Mouse (Mus musculus) hindbrain, embryonic 11.5 days (tissue): ENCODE measurements around the gene Tex33. TPM values are rescaled to one million over a fixed set of nuclear protein-coding genes. Genes with fewer than 3 reads are reported as not detected.

Source experiments
- ATAC-seq: fragments of 200-750 bp; cut with Nextera tagmentation; 2 replicates; pipeline ENCODE4 v1.8.0; 2017; ENCODE audit warnings: mild to moderate bottlenecking, moderate TSS enrichment, moderate library complexity; ENCODE audit not compliant: low FRiP score
- DNase-seq: peaks from one replicate; pipeline ENCODE4 v3.0.0-alpha.2; 2015; ENCODE audit warnings: low spot score
- H3K27ac ChIP-seq: fragments of 300-500 bp; sonication (generic); 2 replicates; pipeline ENCODE4 v1.5.1; 2014; ENCODE audit warnings: mild to moderate bottlenecking, low read depth, low read length
- H3K27me3 ChIP-seq: fragments of 300-500 bp; sonication (generic); 2 replicates; pipeline ENCODE4 v1.6.1; 2014; ENCODE audit warnings: mild to moderate bottlenecking, low read length, moderate library complexity, mixed read lengths; ENCODE audit not compliant: control insufficient read depth, insufficient read depth
- H3K36me3 ChIP-seq: fragments of 300-500 bp; sonication (generic); 2 replicates; pipeline ENCODE4 v1.6.1; 2014; ENCODE audit warnings: mild to moderate bottlenecking, low read length, moderate library complexity, mixed read lengths; ENCODE audit not compliant: control insufficient read depth, insufficient read depth
- H3K4me1 ChIP-seq: fragments of 300-500 bp; sonication (generic); replicated peaks from 2 replicates; pipeline ENCODE4 v1.6.1; 2014; ENCODE audit warnings: low read length, mixed read lengths; ENCODE audit not compliant: control insufficient read depth, insufficient read depth
- H3K4me2 ChIP-seq: fragments of 300-500 bp; sonication (generic); replicated peaks from 2 replicates; pipeline ENCODE4 v1.6.1; 2014; ENCODE audit warnings: mild to moderate bottlenecking, low read depth, low read length
- H3K4me3 ChIP-seq: fragments of 300-500 bp; sonication (generic); 2 replicates; pipeline ENCODE4 v1.5.1; 2014; ENCODE audit warnings: low read depth, low read length
- H3K9ac ChIP-seq: fragments of 300-500 bp; sonication (generic); 2 replicates; pipeline ENCODE4 v1.6.1; 2014; ENCODE audit warnings: low read depth, low read length
- H3K9me3 ChIP-seq: fragments of 300-500 bp; sonication (generic); 2 replicates; pipeline ENCODE4 v1.6.1; 2016; ENCODE audit warnings: low read length; ENCODE audit not compliant: control insufficient read depth
- WGBS: fragments of 180-500 bp; shearing (Covaris S2); extraction: QIAGEN DNeasy Blood & Tissue Kit; methylation state at CpG from one replicate; pipeline ENCODE4 v1.1.7; 2014; 5-methylcytosine and 5-hydroxymethylcytosine counted together
- polyA plus RNA-seq: library from polyadenylated mRNA; unstranded; fragments of >200 nt; fragmentation: Nextera tagmentation; extraction: Ambion mirVana; gene quantifications from 2 replicates; pipeline ENCODE4 v1.2.1, GENCODE M21; 2014

Tex33 gene
- polyA plus RNA-seq, 1 experiment from 2014 or later: not detected

DNA sequence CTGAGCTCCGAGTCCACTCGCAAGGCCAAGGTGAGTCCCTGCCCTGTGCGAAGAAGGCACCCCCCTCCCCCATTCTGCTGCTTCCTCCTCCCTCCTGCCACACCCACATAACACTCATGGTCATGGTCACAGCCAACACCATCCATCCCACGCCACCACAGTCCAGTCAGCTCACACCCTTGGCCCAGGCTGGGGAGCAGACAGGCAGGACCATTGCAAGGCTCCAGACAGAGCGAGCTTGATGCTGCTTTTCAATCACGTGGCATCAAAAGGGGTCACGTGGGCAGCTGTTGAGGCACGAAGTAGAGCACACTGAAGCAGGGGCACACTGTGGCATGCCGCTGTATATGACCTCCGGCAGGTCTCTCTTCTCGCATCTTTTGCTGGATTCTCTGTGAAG, 40.0 kb upstream of the Tex33 start:
- WGBS: 68% methylated on average over 11 of the region's 11 CpGs
- DNase-seq (no peak), ATAC-seq (0 out of 2 replicates have a peak, but pooled peaks have one; percentile 5)
- Histone ChIP-seq H3K27me3 (no peaks in the 10 kb centered on the region), H3K36me3 (0 out of 2 replicates have a peak, but pooled peaks cover 3% of the 10 kb centered on the region), H3K27ac (no peak overlapping the region), H3K9me3 (no peaks in the 10 kb centered on the region), H3K4me1 (peaks cover 16% of the 10 kb centered on the region), H3K9ac (no peak overlapping the region), H3K4me3 (no peak overlapping the region), H3K4me2 (no peak overlapping the region)

DNA sequence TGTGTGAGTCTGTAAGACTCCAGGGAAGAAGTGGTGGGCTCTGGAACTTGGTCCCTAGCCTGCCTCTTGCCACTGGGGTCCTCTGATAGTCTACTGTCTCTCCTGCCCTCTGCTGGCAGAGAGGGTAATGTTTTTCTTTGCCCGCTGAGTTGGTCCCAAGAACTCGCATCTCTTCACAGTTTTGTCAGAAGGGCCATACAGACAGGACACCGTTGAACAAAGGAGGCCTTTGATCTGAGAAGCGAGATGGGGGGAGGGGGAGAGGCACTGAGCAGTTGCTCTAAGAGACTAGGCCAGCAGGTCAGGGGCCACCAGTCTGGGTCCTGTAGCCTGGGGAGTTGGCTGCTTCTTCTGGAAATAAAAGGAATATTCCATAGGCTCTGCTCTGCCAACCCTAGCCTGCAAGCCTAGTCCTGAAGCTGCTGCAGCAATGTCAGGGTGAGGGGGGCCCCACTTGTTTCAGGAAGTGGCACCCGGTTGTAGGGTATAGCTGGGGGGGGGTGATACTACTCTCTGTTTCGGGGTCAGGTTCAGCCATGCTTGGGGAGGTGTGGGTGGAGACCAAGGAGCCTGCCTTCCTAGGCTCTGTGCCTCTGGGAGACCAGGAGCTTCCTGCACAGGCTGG, 39.3 kb upstream of the Tex33 start:
- no peak overlapping the region for H3K4me3 ChIP-seq
- DNase-seq (peak; percentile 78), ATAC-seq (peak; percentile 18; the same call in 1 of the 2 replicates)
- H3K4me2 ChIP-seq: no peak overlapping the region
- no peaks in the 10 kb centered on the region for H3K27me3 ChIP-seq
- no peaks in the 10 kb centered on the region for H3K9me3 ChIP-seq
- no peak overlapping the region for H3K9ac ChIP-seq
- no peak overlapping the region for H3K27ac ChIP-seq
- 0 out of 2 replicates have a peak, but pooled peaks cover 3% of the 10 kb centered on the region for H3K36me3 ChIP-seq
- 17% methylated on average over 6 of the region's 6 CpGs for WGBS
- peaks cover 16% of the 10 kb centered on the region for H3K4me1 ChIP-seq

DNA sequence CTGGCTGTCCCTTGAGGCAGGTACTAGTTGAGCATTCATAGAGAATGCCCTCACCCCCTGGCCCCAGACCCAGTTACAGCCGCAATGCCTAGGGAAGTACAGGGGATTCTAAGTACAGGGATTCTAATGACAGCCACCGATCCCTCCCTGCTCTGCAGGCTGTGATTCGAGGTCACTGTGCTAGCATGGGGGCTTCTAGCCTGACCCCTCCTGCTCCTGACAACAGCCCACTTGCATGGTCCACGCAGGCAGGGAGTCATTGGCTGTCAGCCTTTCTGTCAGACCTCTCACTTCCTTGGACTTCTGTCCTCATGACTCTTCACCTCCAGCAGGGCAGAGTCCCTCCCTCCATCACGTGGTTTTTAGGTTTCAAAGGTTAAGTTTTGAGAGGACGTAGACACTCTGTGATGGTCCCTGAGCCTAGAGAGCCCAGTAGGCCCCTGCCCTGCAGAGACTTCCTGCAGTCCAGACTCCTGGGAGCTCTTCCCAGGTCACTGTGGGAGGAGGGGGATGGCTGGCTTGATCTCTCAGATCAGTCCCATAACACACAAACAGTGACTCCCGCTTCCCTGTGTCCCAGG, 35.9 kb upstream of the Tex33 start:
- ATAC-seq: no peak
- no peak overlapping the region for H3K27ac ChIP-seq
- H3K4me1 ChIP-seq: peaks cover 12% of the 10 kb centered on the region

DNA sequence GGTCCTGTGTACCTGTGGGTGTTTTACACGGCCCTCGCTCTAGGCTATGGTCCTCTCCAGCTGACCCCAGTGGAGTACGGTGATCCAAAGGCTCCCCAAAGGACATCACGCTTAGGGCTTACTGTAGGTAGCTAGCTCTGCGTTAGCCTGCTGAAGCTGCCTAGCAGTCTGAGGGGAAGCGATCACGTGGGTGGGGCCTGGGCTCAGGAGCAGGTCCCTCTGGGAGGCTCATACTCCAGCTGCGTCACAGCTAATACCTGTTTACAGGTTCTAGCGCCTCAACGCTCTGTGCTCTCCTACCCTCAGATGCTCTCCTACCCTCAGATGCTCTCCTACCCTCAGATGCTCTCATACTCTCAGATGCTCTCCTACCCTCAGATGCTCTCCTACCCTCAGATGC, 35.2 kb upstream of the Tex33 start:
- WGBS: 85% methylated on average over 10 of the region's 10 CpGs
- DNase-seq (no peak), ATAC-seq (no peak)
- 0 out of 2 replicates have a peak, but pooled peaks cover 3% of the 10 kb centered on the region for H3K36me3 ChIP-seq
- H3K4me1 ChIP-seq: peaks cover 9% of the 10 kb centered on the region
- no peaks in the 10 kb centered on the region for H3K9me3 ChIP-seq
- H3K27ac ChIP-seq: no peak overlapping the region
- no peak overlapping the region for H3K4me2 ChIP-seq
- no peak overlapping the region for H3K4me3 ChIP-seq
- H3K27me3 ChIP-seq: no peaks in the 10 kb centered on the region
- H3K9ac ChIP-seq: no peak overlapping the region

More for the DNA sequence above, 35.9 kb upstream of the Tex33 start:
- Histone ChIP-seq H3K4me3 (no peak overlapping the region), H3K36me3 (0 out of 2 replicates have a peak, but pooled peaks cover 3% of the 10 kb centered on the region), H3K27me3 (no peaks in the 10 kb centered on the region), H3K4me2 (no peak overlapping the region), H3K9me3 (no peaks in the 10 kb centered on the region), H3K9ac (no peak overlapping the region)
- no peak for DNase-seq
- WGBS: 80% methylated on average over 7 of the region's 7 CpGs

DNA sequence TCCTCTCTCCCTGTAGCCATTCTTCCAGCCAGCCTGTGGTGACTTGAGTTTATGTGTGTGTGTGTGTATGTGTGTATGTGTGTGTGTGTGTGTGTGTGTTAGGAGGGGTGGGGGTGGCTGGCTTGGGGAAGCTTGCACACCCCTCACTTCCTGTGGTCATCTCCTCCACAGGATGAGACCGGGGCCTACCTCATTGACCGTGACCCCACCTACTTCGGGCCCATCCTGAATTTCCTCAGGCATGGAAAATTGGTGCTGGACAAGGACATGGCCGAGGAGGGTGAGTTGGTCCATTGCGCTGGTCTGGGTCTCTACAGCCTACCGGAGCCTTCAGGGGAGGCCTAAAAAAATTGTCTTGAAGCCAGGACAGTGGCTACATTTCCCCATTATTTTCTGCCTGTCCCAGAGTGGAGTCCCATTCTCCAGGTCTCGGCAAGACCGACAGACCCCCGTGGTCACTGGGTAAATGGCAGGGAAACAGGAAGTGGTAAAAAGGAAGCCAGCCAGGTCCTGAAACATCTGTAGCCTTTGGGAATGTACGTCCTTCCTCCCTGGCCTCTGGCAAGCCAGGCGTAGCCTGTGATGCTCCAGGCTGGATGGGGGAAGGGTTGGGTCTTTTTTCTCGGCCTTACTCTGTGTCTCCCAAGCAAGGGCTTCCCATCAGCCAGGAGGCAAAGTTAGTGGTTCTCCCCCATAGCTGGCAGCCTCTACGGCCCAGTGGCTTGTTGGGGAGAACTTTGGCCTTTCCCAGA, 34.3 kb upstream of the Tex33 start:
- 75% methylated on average over 13 of the region's 13 CpGs for WGBS
- ATAC-seq: no peak
- Histone ChIP-seq H3K4me2 (peak overlapping the region; percentile 77; the same call in 1 of the 2 replicates), H3K9me3 (no peaks in the 10 kb centered on the region), H3K36me3 (0 out of 2 replicates have a peak, but pooled peaks cover 3% of the 10 kb centered on the region), H3K27ac (no peak overlapping the region), H3K9ac (no peak overlapping the region), H3K4me3 (no peak overlapping the region), H3K27me3 (no peaks in the 10 kb centered on the region), H3K4me1 (peaks cover 9% of the 10 kb centered on the region)
- no peak for DNase-seq

DNA sequence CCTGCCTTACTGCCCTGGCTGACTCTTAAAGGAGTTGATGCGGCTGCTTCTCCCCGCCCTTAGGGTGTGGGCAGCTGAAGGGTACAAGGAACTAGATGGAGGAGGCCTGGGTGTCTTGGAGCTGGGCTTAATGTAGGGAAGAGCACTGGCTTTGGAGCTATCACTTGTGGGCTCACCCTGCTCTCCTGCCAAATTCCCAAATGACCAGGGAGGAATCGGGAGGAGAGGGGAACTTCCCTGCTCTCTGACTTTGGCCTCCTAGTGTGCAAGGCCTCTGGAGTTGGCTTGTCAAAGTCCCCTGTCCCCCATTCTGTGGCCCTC, 33.4 kb upstream of the Tex33 start:
- Histone ChIP-seq H3K36me3 (0 out of 2 replicates have a peak, but pooled peaks cover 3% of the 10 kb centered on the region), H3K27me3 (no peaks in the 10 kb centered on the region), H3K4me2 (peak overlapping the region; percentile 77), H3K4me3 (peak overlapping the region; percentile 87), H3K9ac (peak overlapping the region; percentile 91), H3K9me3 (no peaks in the 10 kb centered on the region), H3K27ac (peak overlapping the region; percentile 43), H3K4me1 (peaks cover 6% of the 10 kb centered on the region)
- peak; percentile 50 for ATAC-seq
- DNase-seq: no peak
- 2% methylated on average over 3 of the region's 3 CpGs for WGBS

DNA sequence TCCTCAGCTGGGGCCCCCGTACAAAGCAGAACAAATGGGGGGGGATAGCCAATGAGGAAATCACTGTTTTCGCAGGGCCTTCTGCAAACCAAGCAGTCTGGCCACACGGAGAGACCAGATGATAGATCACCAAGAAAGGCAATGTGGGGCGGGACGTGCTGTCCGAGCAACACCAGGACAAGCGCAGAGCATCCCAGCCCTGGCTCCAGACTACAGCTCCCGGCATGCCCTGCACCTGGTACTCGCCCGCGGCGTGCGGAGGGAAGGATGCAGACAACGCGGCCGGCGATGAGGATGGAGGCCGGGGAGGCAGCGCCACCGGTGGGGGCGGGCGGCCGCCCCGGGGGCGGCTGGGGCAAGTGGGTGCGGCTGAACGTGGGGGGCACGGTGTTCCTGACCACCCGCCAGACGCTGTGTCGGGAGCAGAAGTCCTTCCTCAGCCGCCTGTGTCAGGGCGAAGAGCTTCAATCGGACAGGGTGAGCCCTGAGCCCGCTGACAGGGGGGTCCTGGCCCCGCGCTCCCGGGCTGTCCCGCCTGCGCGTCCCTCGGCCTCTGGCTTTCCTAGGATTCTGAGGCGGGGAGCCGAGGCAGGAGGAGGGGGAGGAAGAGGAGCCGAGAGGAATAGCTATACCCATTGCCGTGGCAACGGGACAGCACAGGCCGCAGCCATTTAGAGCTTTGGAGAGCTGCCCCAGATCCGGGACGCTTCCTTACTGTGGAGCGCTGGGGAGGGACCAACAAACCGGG, 32.9 kb upstream of the Tex33 start, which contains the start of gene Kctd17:
Kctd17 (plus strand) TSS at position 174 of the 748 bp plus-strand sequence.
- Histone ChIP-seq H3K27me3 (no peaks in the 10 kb centered on the region), H3K36me3 (no peaks in the 10 kb centered on the region), H3K9ac (peak within 1 kb of the TSS; percentile 91), H3K27ac (peak within 1 kb of the TSS; percentile 43), H3K4me3 (peak within 1 kb of the TSS; percentile 87), H3K4me2 (peak within 1 kb of the TSS; percentile 77), H3K4me1 (peaks cover 6% of the 10 kb centered on the region), H3K9me3 (no peaks in the 10 kb centered on the region)
- peak; percentile 90 for ATAC-seq
- under 1% methylated on average over 44 of the region's 52 CpGs for WGBS
- peak; percentile 87 for DNase-seq

DNA sequence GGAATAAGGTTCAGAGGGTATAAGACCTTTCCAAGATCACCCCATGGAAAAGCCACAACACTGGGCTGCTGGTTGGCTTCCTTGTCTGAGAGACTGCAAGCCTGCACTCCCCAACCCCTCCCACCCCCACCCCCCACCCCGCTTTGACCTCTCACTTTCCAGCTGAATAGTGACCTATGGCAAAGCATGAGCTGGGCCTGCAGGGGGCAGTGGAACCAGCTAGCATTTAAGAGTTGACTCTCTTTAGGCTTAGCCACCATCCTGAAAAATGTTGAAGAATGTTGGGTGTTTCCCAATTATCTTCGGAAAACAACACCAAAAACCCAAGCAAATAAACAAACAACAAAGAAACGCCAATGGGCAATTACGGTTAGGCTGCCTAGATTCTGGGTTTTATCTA, 29.5 kb upstream of the Tex33 start:
- peaks cover 6% of the 10 kb centered on the region; the same call in 1 of the 2 replicates for H3K4me1 ChIP-seq
- no peaks in the 10 kb centered on the region for H3K27me3 ChIP-seq
- no peak overlapping the region for H3K4me2 ChIP-seq
- H3K36me3 ChIP-seq: no peaks in the 10 kb centered on the region
- ATAC-seq: no peak
- WGBS: 65% methylated on average over 4 of the region's 4 CpGs
- H3K4me3 ChIP-seq: no peak overlapping the region
- H3K9ac ChIP-seq: no peak overlapping the region
- H3K9me3 ChIP-seq: no peaks in the 10 kb centered on the region
- no peak overlapping the region for H3K27ac ChIP-seq
- no peak for DNase-seq
